Mouse (Mus musculus): Measurements from ENCODE around the gene Syde2. TPM values are rescaled to one million over a fixed set of nuclear protein-coding genes. Genes with fewer than 3 reads are reported as not detected.
"Not testable (repeated sequence)": the region's sequence is repeated elsewhere in the genome, so short reads cannot be mapped to it uniquely, and the experiment has no call there.

The Syde2 gene
- polyA plus RNA-seq (2012; rRNA removed) = 6.7 and 7.8 TPM in 2 replicates

GRCm38 (mm10) chr3:145987268-145987969 is at the start of gene Syde2:
Gene Syde2, plus strand, starts transcription at chr3:145987870.
- no peak for DNase-seq (ENCODE audit: low read depth)

DNA sequence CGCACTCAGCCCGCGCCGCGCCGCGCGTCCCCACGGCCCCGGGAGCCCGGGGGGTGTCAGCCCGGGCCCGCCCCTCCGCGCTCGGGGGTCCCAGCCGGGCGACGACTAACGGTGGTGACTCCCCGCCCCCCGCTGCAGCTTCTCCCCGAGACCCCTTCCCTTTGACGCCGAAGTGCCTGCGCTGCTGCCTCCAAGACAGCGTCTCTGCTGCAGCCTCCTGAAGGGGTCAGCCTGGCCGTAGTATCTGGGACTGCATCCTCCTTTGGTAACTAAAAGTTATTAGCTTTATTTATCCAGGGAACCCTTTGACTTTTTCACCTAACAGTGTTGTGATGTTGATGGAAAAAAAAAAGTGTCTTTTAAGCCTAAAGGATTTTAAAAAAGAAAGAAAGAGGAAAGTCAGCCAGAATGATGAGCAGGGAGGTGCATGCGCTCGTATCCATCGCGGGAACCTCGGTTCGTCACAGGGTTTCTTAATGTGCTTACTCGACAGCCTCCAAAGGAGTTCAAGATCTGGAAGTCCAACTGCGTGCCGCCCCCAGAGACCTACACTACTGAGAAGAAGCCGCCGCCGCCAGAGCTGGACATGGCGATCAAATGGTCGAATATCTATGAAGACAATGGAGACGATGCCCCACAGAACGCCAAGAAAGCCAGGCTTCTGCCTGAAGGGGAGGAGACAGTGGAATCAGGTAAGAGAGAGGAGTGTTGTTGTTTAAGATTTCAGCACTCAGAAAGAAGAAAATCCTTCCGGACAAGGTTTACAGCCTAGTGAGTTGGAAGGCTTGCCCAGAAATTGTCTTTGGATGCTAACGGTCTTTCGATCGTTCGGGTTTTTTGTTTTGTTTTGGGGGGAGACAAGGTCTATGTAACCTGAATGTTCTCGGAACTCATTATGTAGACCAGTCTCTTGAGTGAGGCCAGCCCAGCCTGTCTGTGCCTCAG is 49.0 kb upstream of the Syde2 start:
- DNase-seq (ENCODE audit: low read depth) = no peak

GRCm38 (mm10) chr3:145939402-145939801 is 48.3 kb upstream of the Syde2 start:
- no peak for DNase-seq (ENCODE audit: low read depth)

- DNase-seq (ENCODE audit: low read depth) = no peak
Measured at GRCm38 (mm10) chr3:145939971-145940370, 47.7 kb upstream of the Syde2 start.

- no peak for DNase-seq (ENCODE audit: low read depth)
Measured at GRCm38 (mm10) chr3:145941971-145942370, 45.7 kb upstream of the Syde2 start.

GRCm38 (mm10) chr3:145944348-145944747 is 43.3 kb upstream of the Syde2 start:
- no peak for DNase-seq (ENCODE audit: low read depth)

GRCm38 (mm10) chr3:145945904-145946303 is 41.8 kb upstream of the Syde2 start:
- no peak for DNase-seq (ENCODE audit: low read depth)

- DNase-seq (ENCODE audit: low read depth) = no peak
Measured at GRCm38 (mm10) chr3:145946654-145947053, 41.0 kb upstream of the Syde2 start.

DNA sequence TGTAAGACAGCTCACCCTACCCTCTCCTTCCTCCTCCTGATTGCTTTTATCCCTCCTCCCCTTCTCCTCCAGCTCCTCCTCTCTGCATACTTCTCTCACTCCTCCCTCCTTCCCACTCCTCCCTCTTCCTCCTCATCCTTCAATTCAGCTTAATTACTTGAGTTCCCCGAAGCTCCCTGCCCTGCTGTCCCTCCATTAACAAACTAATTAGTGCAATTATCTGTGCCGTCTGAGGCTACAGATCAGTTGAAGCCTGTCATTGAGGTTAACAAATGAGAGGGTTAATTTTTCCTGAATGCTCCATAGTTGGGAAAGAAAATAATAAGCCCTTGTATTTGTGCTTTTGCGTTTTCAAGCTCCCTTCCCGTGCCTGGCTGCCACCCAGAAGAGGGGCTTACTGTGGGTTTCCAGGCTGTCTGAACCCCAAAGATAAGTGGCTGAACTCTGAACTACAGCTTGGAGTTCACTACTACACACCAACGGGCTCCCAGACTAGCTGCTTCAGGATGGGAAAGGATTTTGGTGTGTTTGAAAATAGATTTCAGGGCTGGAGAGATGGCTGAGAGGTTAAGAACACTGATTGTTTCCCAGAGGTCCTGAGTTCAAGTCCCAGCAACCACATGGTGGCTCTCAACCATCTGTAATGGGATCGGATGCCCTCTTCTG is 40.0 kb upstream of the Syde2 start:
- DNase-seq (ENCODE audit: low read depth) = no peak

- no peak for DNase-seq (ENCODE audit: low read depth)
Measured at GRCm38 (mm10) chr3:145950034-145950814, 37.4 kb upstream of the Syde2 start.

DNA sequence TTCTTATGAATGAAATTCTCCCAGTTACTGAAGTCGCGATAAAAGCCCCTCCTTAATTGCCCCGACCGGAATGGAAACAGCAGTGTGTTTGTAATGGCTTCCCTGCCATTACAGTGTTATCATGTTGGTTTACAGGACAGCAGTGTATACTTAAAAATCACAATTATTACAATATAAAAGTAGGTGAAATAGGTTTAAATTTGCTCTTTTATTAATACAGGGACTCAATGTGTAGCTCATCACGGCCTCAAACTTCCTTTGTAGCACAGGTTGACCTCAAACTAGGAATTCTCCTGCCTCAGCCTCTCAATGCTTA is 36.9 kb upstream of the Syde2 start:
- DNase-seq (ENCODE audit: low read depth) = no peak

DNA sequence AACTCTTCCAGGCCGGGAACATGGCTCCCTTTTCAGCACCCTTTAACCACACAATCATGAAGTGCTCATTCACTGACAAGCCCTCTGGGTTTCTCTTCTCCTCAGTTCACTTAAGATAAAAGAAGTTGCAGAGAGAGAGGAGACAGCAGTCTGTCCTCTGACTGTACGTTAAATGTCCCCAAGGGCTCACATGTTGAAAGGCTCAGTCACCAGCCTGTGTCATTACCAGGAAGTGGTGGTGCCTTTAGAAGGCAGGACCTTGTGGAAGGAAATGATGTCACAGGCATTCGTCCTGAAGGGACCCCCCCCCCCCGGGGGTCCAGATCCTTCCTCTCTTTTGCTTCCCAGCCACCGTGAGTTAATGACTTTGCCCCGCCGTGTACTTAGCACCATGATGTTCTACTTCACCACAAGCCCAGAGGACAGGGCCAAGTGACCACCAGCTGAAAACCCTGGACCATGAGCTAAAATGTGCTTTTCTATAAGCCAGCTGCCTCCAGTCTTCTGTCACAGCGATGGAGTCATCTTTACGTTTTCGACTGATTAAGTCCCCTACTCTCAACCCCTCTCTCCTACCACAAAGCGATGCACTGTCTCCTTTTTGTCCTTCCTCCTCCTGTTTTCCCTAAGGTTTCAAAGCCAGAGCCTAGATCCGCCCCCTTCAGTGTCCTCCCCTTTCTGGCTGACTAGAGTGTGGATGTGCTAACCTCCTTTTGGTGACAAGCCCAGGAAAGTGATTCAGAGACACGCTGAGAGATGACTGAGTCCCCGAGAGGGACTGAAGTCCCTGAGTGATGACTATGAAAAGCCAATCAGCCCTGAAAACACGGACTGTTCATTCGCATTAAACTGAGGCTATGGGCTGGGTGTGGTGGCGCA is 36.1 kb upstream of the Syde2 start:
- no peak for DNase-seq (ENCODE audit: low read depth)

- no peak for DNase-seq (ENCODE audit: low read depth)
Measured at GRCm38 (mm10) chr3:145952945-145953344, 34.7 kb upstream of the Syde2 start.

- no peak for DNase-seq (ENCODE audit: low read depth)
Measured at GRCm38 (mm10) chr3:145953411-145953810, 34.3 kb upstream of the Syde2 start.

DNA sequence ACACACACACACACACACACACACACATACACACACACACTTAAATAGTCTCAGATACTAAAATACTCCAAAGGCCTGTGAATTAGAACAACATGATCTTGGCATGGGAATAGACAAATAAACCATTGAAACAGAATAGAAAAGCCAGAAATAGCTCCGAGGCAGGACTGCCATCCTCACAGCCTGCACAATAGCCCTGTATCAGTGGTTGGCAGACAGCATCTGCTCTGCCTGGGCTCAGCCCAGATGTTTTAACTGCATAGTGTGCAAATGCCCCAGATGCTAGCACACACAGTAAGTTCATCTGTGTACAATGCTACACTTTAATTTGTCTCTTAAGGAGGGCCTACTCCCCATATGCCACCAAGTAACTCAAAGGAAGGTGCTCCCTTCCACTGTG is 27.8 kb upstream of the Syde2 start:
- DNase-seq (ENCODE audit: low read depth) = no peak

DNA sequence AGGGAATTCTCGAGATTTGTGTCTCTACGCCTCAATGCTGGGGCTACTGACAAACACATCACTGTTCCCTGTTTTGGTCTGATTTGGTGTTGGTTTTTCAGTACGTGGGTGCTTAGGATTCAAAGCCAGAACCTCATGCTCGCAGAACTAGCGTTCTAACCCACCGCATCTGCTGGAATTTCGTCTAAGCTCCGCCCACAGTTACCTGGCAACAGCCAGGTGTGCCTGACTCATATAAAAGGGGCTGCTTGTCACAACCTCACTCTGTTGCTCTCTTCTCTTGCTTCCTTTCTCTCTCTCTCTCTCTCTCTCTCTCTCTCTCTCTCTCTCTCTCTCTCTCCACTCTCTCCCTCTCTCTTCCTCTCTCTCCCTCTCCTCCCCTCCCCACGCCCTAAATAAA is 25.3 kb upstream of the Syde2 start:
- no peak for DNase-seq (ENCODE audit: low read depth)

- DNase-seq (ENCODE audit: low read depth) = no peak
Measured at GRCm38 (mm10) chr3:145963101-145964017, 24.3 kb upstream of the Syde2 start.

DNA sequence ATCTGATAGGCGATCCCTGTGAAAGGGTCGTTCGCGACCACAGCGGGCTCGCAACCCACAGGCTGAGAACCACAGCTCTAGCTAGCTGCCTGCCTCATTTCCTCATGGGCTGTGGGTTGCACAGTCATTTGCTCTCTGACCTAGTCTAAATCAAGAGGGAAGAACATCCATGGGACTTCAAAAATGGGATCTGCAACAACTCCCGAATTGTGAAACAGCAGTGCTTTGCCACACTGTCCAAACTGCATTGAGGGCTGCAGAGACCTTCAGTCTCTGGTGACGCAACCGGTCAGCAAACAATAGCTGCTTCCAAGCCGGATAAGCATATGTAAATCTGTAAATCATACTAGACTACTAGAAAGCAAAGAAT is 23.7 kb upstream of the Syde2 start:
- no peak for DNase-seq (ENCODE audit: low read depth)

GRCm38 (mm10) chr3:145964473-145964872 is 23.2 kb upstream of the Syde2 start:
- no peak for DNase-seq (ENCODE audit: low read depth)

DNA sequence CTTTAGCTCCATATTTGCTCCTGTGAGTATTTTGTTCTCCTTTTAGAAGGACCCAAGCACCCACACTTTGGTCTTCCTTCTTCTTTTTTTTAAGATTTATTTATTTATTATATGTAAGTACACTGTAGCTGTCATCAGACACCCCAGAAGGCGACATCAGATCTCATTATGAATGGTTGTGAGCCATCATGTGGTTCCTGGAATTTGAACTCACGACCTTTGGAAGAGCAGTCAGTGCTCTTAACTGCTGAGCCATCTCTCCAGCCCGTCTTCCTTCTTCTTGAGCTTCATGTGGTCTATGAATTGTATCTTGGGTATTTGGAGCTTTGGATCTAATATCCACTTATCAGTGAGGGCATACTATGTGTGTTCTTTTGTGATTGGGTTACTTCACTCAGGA is 22.1 kb upstream of the Syde2 start:
- not testable (repeated sequence) for DNase-seq (ENCODE audit: low read depth)
